In genomic region chr2:180116741-180117484, GRCm38 (mm10) we compare ENCODE assay signal across 13 mouse cellular contexts. TPM values are rescaled to one million over a fixed set of nuclear protein-coding genes. Genes with fewer than 3 reads are reported as not detected.
DNase-seq lines count a peak whose midpoint lies in the region; ATAC-seq lines count a peak whose summit lies in the region.
"Had no signal": no experiment of that assay in that cellular context is flagged by ENCODE, and none has a peak within 500 bp of the region (broad histone marks: within the 10 kb centered on the region; RNA-seq: fewer than 3 reads in every experiment).

No protein-coding gene starts in this region.

- peak overlapping the region; percentile 15; the same call in 1 of the 2 replicates for H3K9ac ChIP-seq in neural tube, embryonic 11.5 days (ENCODE audit: low read length)
- H3K9ac ChIP-seq in neural tube, embryonic 15.5 days (replicated peaks), result no peak overlapping the region
- H3K9ac ChIP-seq in hindbrain, embryonic 13.5 days, result no peak overlapping the region
- no peak overlapping the region for H3K9ac ChIP-seq in neural tube, embryonic 14.5 days (replicated peaks; ENCODE audit: low read depth, low read length)
- H3K9ac ChIP-seq: lung, embryonic 15.5 days had no signal

- peak; percentile 94 for DNase-seq in heart, adult 11 months
- no peak for DNase-seq in heart, postnatal 25 days (ENCODE audit: low spot score)
- no peak for DNase-seq in neural tube, embryonic 11.5 days (ENCODE audit: low spot score)
- DNase-seq in gastrocnemius, postnatal 36 days, result no peak
- no peak for DNase-seq in retina, postnatal 1 day

- H3K4me1 ChIP-seq in neural tube, embryonic 11.5 days (ENCODE audit: control insufficient read depth, insufficient read depth, low read length), result peaks cover 25% of the 10 kb centered on the region
- H3K4me1 ChIP-seq in neural tube, embryonic 15.5 days, result peaks cover 54% of the 10 kb centered on the region
- peaks cover 60% of the 10 kb centered on the region for H3K4me1 ChIP-seq in hindbrain, embryonic 13.5 days (replicated peaks)
- peaks cover 26% of the 10 kb centered on the region for H3K4me1 ChIP-seq in neural tube, embryonic 14.5 days (ENCODE audit: control insufficient read depth, insufficient read depth, low read length)

- intact Hi-C loops in heart, postnatal 25 days (cut with DNase I), result loop anchor here (5.0 kb wide), 1 partner anchor 135 kb away; no protein-coding TSS in a partner anchor
- intact Hi-C loops in gastrocnemius, postnatal 36 days (cut with DNase I), result loop anchor here (5.0 kb wide), 1 partner anchor 55 kb away; the partner anchor contains the start of gene Adrm1

- WGBS in neural tube, embryonic 11.5 days, result 71% methylated on average over 8 of the region's 8 CpGs
- 70% methylated on average over 8 of the region's 8 CpGs for WGBS in neural tube, embryonic 15.5 days
- 67% methylated on average over 8 of the region's 8 CpGs for WGBS in hindbrain, embryonic 13.5 days
- WGBS in neural tube, embryonic 14.5 days, result 75% methylated on average over 8 of the region's 8 CpGs

- H3K4me2 ChIP-seq in neural tube, embryonic 11.5 days (ENCODE audit: low read depth), result peak overlapping the region; percentile 52
- H3K4me2 ChIP-seq in neural tube, embryonic 15.5 days, result no peak overlapping the region
- peak overlapping the region; percentile 97; the same call in 1 of the 2 replicates for H3K4me2 ChIP-seq in hindbrain, embryonic 13.5 days
- H3K4me2 ChIP-seq in neural tube, embryonic 14.5 days (ENCODE audit: low read depth, low read length), result no peak overlapping the region

- no peaks in the 10 kb centered on the region for H3K27me3 ChIP-seq in neural tube, embryonic 11.5 days (ENCODE audit: control insufficient read depth, insufficient read depth, low read length)
- H3K27me3 ChIP-seq in neural tube, embryonic 15.5 days (replicated peaks), result no peaks in the 10 kb centered on the region
- H3K27me3 ChIP-seq in hindbrain, embryonic 13.5 days, result no peaks in the 10 kb centered on the region
- no peaks in the 10 kb centered on the region for H3K27me3 ChIP-seq in neural tube, embryonic 14.5 days (ENCODE audit: control insufficient read depth, insufficient read depth, low read length)
- H3K27me3 ChIP-seq: lung, embryonic 15.5 days had no signal

- no peaks in the 10 kb centered on the region for H3K36me3 ChIP-seq in neural tube, embryonic 11.5 days (ENCODE audit: control insufficient read depth, insufficient read depth, low read length)
- H3K36me3 ChIP-seq in neural tube, embryonic 15.5 days, result no peaks in the 10 kb centered on the region
- no peaks in the 10 kb centered on the region for H3K36me3 ChIP-seq in hindbrain, embryonic 13.5 days
- no peaks in the 10 kb centered on the region for H3K36me3 ChIP-seq in neural tube, embryonic 14.5 days (ENCODE audit: control insufficient read depth, insufficient read depth, low read length)
- H3K36me3 ChIP-seq: lung, embryonic 15.5 days had no signal

- H3K9me3 ChIP-seq in neural tube, embryonic 11.5 days (ENCODE audit: control insufficient read depth, low read length), result no peaks in the 10 kb centered on the region
- H3K9me3 ChIP-seq in neural tube, embryonic 15.5 days (replicated peaks), result no peaks in the 10 kb centered on the region
- H3K9me3 ChIP-seq in hindbrain, embryonic 13.5 days, result no peaks in the 10 kb centered on the region
- H3K9me3 ChIP-seq in neural tube, embryonic 14.5 days (ENCODE audit: control insufficient read depth, low read length), result no peaks in the 10 kb centered on the region
- H3K9me3 ChIP-seq: lung, embryonic 15.5 days had no signal

- no peak for ATAC-seq in neural tube, embryonic 11.5 days (ENCODE audit: insufficient read depth, low FRiP score, low TSS enrichment)
- no peak for ATAC-seq in neural tube, embryonic 15.5 days (ENCODE audit: low FRiP score)
- ATAC-seq in hindbrain, embryonic 13.5 days (ENCODE audit: low FRiP score), result no peak
- ATAC-seq in neural tube, embryonic 14.5 days (ENCODE audit: low read depth), result no peak
- ATAC-seq: inflammation-experienced regulatory T-cells, adult 6 months had no signal

- H3K27ac ChIP-seq in neural tube, embryonic 11.5 days (ENCODE audit: low read depth, low read length), result peak overlapping the region; percentile 91
- H3K27ac ChIP-seq in neural tube, embryonic 15.5 days (replicated peaks), result no peak overlapping the region
- H3K27ac ChIP-seq in hindbrain, embryonic 13.5 days, result peak overlapping the region; percentile 91
- 0 out of 2 replicates have a peak overlapping the region, but pooled peaks have one; percentile 87 for H3K27ac ChIP-seq in neural tube, embryonic 14.5 days (ENCODE audit: low read depth, low read length)
- H3K27ac ChIP-seq: lung, embryonic 15.5 days had no signal

- no peak overlapping the region for H3K4me3 ChIP-seq in neural tube, embryonic 11.5 days (ENCODE audit: low read depth, low read length)
- no peak overlapping the region for H3K4me3 ChIP-seq in neural tube, embryonic 15.5 days (replicated peaks)
- H3K4me3 ChIP-seq in hindbrain, embryonic 13.5 days, result no peak overlapping the region
- H3K4me3 ChIP-seq in neural tube, embryonic 14.5 days (ENCODE audit: low read depth, low read length), result no peak overlapping the region
- H3K4me3 ChIP-seq: erythroblast, embryonic 14.5 days; lung, embryonic 15.5 days had no signal

RNA-seq across cellular contexts. Expression of gene Osbpl2, which starts 2.2 kb away (rescaled TPM):
- total RNA-seq in heart, postnatal 25 days (2021), result 10 to 100 TPM; 32.3 to 36.4 TPM
- 43.5 and 43.7 TPM in 2 replicates for polyA plus RNA-seq in neural tube, embryonic 11.5 days (2014; fragmentation: Nextera tagmentation; extraction: Ambion mirVana)
- 63.8 and 71.8 TPM in 2 replicates for polyA plus RNA-seq in neural tube, embryonic 15.5 days (2015; fragmentation: Nextera tagmentation; extraction: Ambion mirVana)
- 58.2 and 60.8 TPM in 2 replicates for polyA plus RNA-seq in hindbrain, embryonic 13.5 days (2015; fragmentation: Nextera tagmentation; extraction: Ambion mirVana)
- polyA plus RNA-seq in neural tube, embryonic 14.5 days (2014; fragmentation: Nextera tagmentation; extraction: Ambion mirVana), result 77.4 and 78.2 TPM in 2 replicates
- 10 to 100 TPM; 15.5 to 17.0 TPM for total RNA-seq in gastrocnemius, postnatal 36 days (2021)

RNA-seq across cellular contexts. Expression of gene Hrh3, which starts 12.6 kb away (rescaled TPM):
- total RNA-seq in heart, postnatal 25 days (2021), result not detected
- polyA plus RNA-seq in neural tube, embryonic 11.5 days (2014; fragmentation: Nextera tagmentation; extraction: Ambion mirVana), result 1.4 and 2.0 TPM in 2 replicates
- polyA plus RNA-seq in neural tube, embryonic 15.5 days (2015; fragmentation: Nextera tagmentation; extraction: Ambion mirVana), result 1.3 and 1.9 TPM in 2 replicates
- 3.1 TPM in 2 replicates for polyA plus RNA-seq in hindbrain, embryonic 13.5 days (2015; fragmentation: Nextera tagmentation; extraction: Ambion mirVana)
- 1.5 and 1.8 TPM in 2 replicates for polyA plus RNA-seq in neural tube, embryonic 14.5 days (2014; fragmentation: Nextera tagmentation; extraction: Ambion mirVana)
- total RNA-seq in gastrocnemius, postnatal 36 days (2021), result not detected
- total RNA-seq: granulocyte monocyte progenitor cell, adult 5-6 weeks had no signal
- polyA plus RNA-seq: erythroblast, embryonic 14.5 days; inflammation-experienced regulatory T-cells, adult 6 months; lung, embryonic 15.5 days; stomach, embryonic 14.5 days had no signal

RNA-seq across cellular contexts. Expression of gene Mtg2, which starts 46.5 kb away (rescaled TPM):
- 10 to 100 TPM; 23.0 to 27.4 TPM for total RNA-seq in heart, postnatal 25 days (2021)
- 26.5 and 31.8 TPM in 2 replicates for polyA plus RNA-seq in neural tube, embryonic 11.5 days (2014; fragmentation: Nextera tagmentation; extraction: Ambion mirVana)
- polyA plus RNA-seq in neural tube, embryonic 15.5 days (2015; fragmentation: Nextera tagmentation; extraction: Ambion mirVana), result 35.1 and 37.6 TPM in 2 replicates
- polyA plus RNA-seq in hindbrain, embryonic 13.5 days (2015; fragmentation: Nextera tagmentation; extraction: Ambion mirVana), result 31.9 and 35.0 TPM in 2 replicates
- 33.3 and 34.2 TPM in 2 replicates for polyA plus RNA-seq in neural tube, embryonic 14.5 days (2014; fragmentation: Nextera tagmentation; extraction: Ambion mirVana)
- total RNA-seq in gastrocnemius, postnatal 36 days (2021), result 10 to 100 TPM; 12.3 to 16.9 TPM

RNA-seq across cellular contexts. Expression of gene Adrm1, which starts 54.4 kb away (rescaled TPM):
- total RNA-seq in heart, postnatal 25 days (2021), result 10 to 100 TPM; 73.1 to 83.5 TPM
- polyA plus RNA-seq in neural tube, embryonic 11.5 days (2014; fragmentation: Nextera tagmentation; extraction: Ambion mirVana), result 195 and 198 TPM in 2 replicates
- polyA plus RNA-seq in neural tube, embryonic 15.5 days (2015; fragmentation: Nextera tagmentation; extraction: Ambion mirVana), result 196 and 203 TPM in 2 replicates
- 208 and 213 TPM in 2 replicates for polyA plus RNA-seq in hindbrain, embryonic 13.5 days (2015; fragmentation: Nextera tagmentation; extraction: Ambion mirVana)
- polyA plus RNA-seq in neural tube, embryonic 14.5 days (2014; fragmentation: Nextera tagmentation; extraction: Ambion mirVana), result 147 and 154 TPM in 2 replicates
- 100 to 1,000 TPM in 1 of 2 experiments, 10 to 100 TPM in 1; 95.4 to 103 TPM for total RNA-seq in gastrocnemius, postnatal 36 days (2021)

Comparison
In these comparisons a context has a peak if more than half of its experiments do, and no peak if none do; other contexts are left out.
1. H3K4me2 ChIP-seq: peak in neural tube, embryonic 11.5 days (single experiment) and hindbrain, embryonic 13.5 days (single experiment); none in neural tube, embryonic 15.5 days (single experiment) and neural tube, embryonic 14.5 days (single experiment).